Mouse (Mus musculus) olfactory bulb, adult 2 months (tissue): ENCODE measurements at regions not wholly inside any gene's neighbourhood (a gene's known extent, or its start where the extent isn't known, plus 50 kb on each side); places are given as distances from the start of the nearest gene placed in this dataset.
"Not testable (repeated sequence)": the region's sequence is repeated elsewhere in the genome, so short reads cannot be mapped to it uniquely, and the experiment has no call there.

Experiments used
- H3K27ac ChIP-seq: fragments of 200-500 bp; 2 replicates; pipeline ENCODE4 v1.5.1; 2012; ENCODE audit warnings: low read depth, low read length; ENCODE audit not compliant: insufficient read depth
- H3K4me1 ChIP-seq: fragments of 200-500 bp; 2 replicates; pipeline ENCODE4 v1.6.1; 2012; ENCODE audit warnings: low read length; ENCODE audit not compliant: control insufficient read depth, insufficient read depth
- H3K4me3 ChIP-seq: fragments of 200-500 bp; 2 replicates; pipeline ENCODE4 v1.5.1; 2012; ENCODE audit warnings: mild to moderate bottlenecking, low read depth, low read length, moderate library complexity; ENCODE audit not compliant: insufficient read depth
- CTCF ChIP-seq: fragments of 200-500 bp; IDR thresholded peaks from 2 replicates; pipeline ENCODE4 v1.5.1; 2012; ENCODE audit warnings: low read depth, mild to moderate bottlenecking, low read length, moderate library complexity; ENCODE audit not compliant: insufficient read depth
- POLR2A ChIP-seq: fragments of 200-500 bp; IDR thresholded peaks from 2 replicates; pipeline ENCODE4 v1.6.1; 2012; ENCODE audit warnings: mild to moderate bottlenecking, low read depth, low read length, moderate library complexity; ENCODE audit not compliant: insufficient read depth
- WGBS: fragments of 180-500 bp; shearing (Covaris S2); methylation state at CpG from one replicate; pipeline ENCODE4 v1.1.7; 2018; 5-methylcytosine and 5-hydroxymethylcytosine counted together

- Histone ChIP-seq H3K4me1 (no peaks in the 10 kb centered on the region), H3K27ac (no peak overlapping the region), H3K4me3 (no peak overlapping the region)
- WGBS, result 55% methylated on average over 6 of the region's 6 CpGs
- TF ChIP-seq POLR2A (no peak), CTCF (no peak)
Measured at GRCm38 (mm10) chr1:150225529-150225928, 93.7 kb upstream of the Pdc start.

- H3K4me3 ChIP-seq, H3K27ac ChIP-seq, H3K4me1 ChIP-seq: not testable (repeated sequence)
- 88% methylated on average over 1 of the region's 1 CpGs for WGBS
Measured at GRCm38 (mm10) chr1:150239504-150239903, 79.7 kb upstream of the Pdc start.

- no peak overlapping the region for H3K4me3 ChIP-seq
Measured at GRCm38 (mm10) chr1:150240110-150240509, 79.1 kb upstream of the Pdc start.

GRCm38 (mm10) chr1:150241153-150241552 is 78.1 kb upstream of the Pdc start:
- WGBS, result 90% methylated on average over 4 of the region's 4 CpGs
- H3K27ac ChIP-seq, result no peak overlapping the region
- TF ChIP-seq CTCF, result no peak
- no peak for TF ChIP-seq POLR2A
- H3K4me3 ChIP-seq, result no peak overlapping the region
- H3K4me1 ChIP-seq, result no peaks in the 10 kb centered on the region

More at GRCm38 (mm10) chr1:150240110-150240509, 79.1 kb upstream of the Pdc start:
- 91% methylated on average over 3 of the region's 3 CpGs for WGBS
- TF ChIP-seq CTCF, result no peak
- no peak for TF ChIP-seq POLR2A
- H3K27ac ChIP-seq, result no peak overlapping the region
- H3K4me1 ChIP-seq, result no peaks in the 10 kb centered on the region

GRCm38 (mm10) chr1:150242108-150242507 is 77.1 kb upstream of the Pdc start:
- Histone ChIP-seq H3K4me3 (no peak overlapping the region), H3K27ac (no peak overlapping the region), H3K4me1 (no peaks in the 10 kb centered on the region)
- TF ChIP-seq CTCF (no peak), POLR2A (no peak)

GRCm38 (mm10) chr1:150244916-150245315 is 74.3 kb upstream of the Pdc start:
- H3K4me1 ChIP-seq, result no peaks in the 10 kb centered on the region
- TF ChIP-seq CTCF, result no peak
- no peak for TF ChIP-seq POLR2A
- no peak overlapping the region for H3K27ac ChIP-seq
- 70% methylated on average over 3 of the region's 3 CpGs for WGBS
- no peak overlapping the region for H3K4me3 ChIP-seq

GRCm38 (mm10) chr1:150251422-150251821 is 67.8 kb upstream of the Pdc start:
- TF ChIP-seq POLR2A, result no peak
- TF ChIP-seq CTCF, result no peak
- 69% methylated on average over 1 of the region's 1 CpGs for WGBS
- Histone ChIP-seq H3K27ac (no peak overlapping the region), H3K4me1 (no peaks in the 10 kb centered on the region), H3K4me3 (no peak overlapping the region)

- H3K27ac ChIP-seq, result no peak overlapping the region
- TF ChIP-seq POLR2A (no peak), CTCF (no peak)
- no peaks in the 10 kb centered on the region for H3K4me1 ChIP-seq
- WGBS, result 70% methylated on average over 3 of the region's 3 CpGs
- H3K4me3 ChIP-seq, result no peak overlapping the region
Measured at GRCm38 (mm10) chr1:150251876-150252275, 67.3 kb upstream of the Pdc start.

GRCm38 (mm10) chr1:150257596-150257995 is 61.6 kb upstream of the Pdc start:
- no peaks in the 10 kb centered on the region for H3K4me1 ChIP-seq
- no peak for TF ChIP-seq CTCF
- TF ChIP-seq POLR2A, result no peak
- H3K4me3 ChIP-seq, result no peak overlapping the region
- H3K27ac ChIP-seq, result no peak overlapping the region
- 78% methylated on average over 4 of the region's 4 CpGs for WGBS

- 58% methylated on average over 1 of the region's 1 CpGs for WGBS
- TF ChIP-seq POLR2A (no peak), CTCF (no peak)
- no peak overlapping the region for H3K4me3 ChIP-seq
- no peaks in the 10 kb centered on the region for H3K4me1 ChIP-seq
- H3K27ac ChIP-seq, result no peak overlapping the region
Measured at GRCm38 (mm10) chr1:150260355-150260754, 58.9 kb upstream of the Pdc start.
